Mouse (Mus musculus) forebrain, embryonic 14.5 days (tissue): ENCODE data around the gene Ccdc80. TPM values are rescaled to one million over a fixed set of nuclear protein-coding genes. Genes with fewer than 3 reads are reported as not detected.

Experiments used
- ATAC-seq: fragments of 200-750 bp; cut with Nextera tagmentation; 2 replicates; pipeline ENCODE4 v1.8.0; 2017; ENCODE audit warnings: mild to moderate bottlenecking, moderate library complexity
- DNase-seq: peaks from one replicate; pipeline ENCODE4 v3.0.0-alpha.2; 2015; ENCODE audit warnings: low spot score
- H3K27ac ChIP-seq: fragments of 300-500 bp; sonication (generic); 2 replicates; pipeline ENCODE4 v1.5.1; 2014; ENCODE audit warnings: low read depth, mild to moderate bottlenecking, control low read depth, low read length, moderate library complexity
- H3K27me3 ChIP-seq: fragments of 300-500 bp; sonication (generic); replicated peaks from 2 replicates; pipeline ENCODE4 v1.6.1; 2014; ENCODE audit warnings: low read length, control low read depth, mixed read lengths; ENCODE audit not compliant: control insufficient read depth, insufficient read depth
- H3K36me3 ChIP-seq: fragments of 300-500 bp; sonication (generic); 2 replicates; pipeline ENCODE4 v1.6.1; 2014; ENCODE audit warnings: low read length, control low read depth; ENCODE audit not compliant: control insufficient read depth, insufficient read depth
- H3K4me1 ChIP-seq: fragments of 300-500 bp; sonication (generic); 2 replicates; pipeline ENCODE4 v1.6.1; 2014; ENCODE audit warnings: antibody characterized with exemption, low read length, control low read depth; ENCODE audit not compliant: control insufficient read depth, insufficient read depth
- H3K4me2 ChIP-seq: fragments of 300-500 bp; sonication (generic); 2 replicates; pipeline ENCODE4 v1.6.1; 2014; ENCODE audit warnings: mild to moderate bottlenecking, control low read depth, low read length
- H3K4me3 ChIP-seq: fragments of 300-500 bp; sonication (generic); 2 replicates; pipeline ENCODE4 v1.5.1; 2014; ENCODE audit warnings: low read depth, low read length, control low read depth
- H3K9ac ChIP-seq: fragments of 300-500 bp; sonication (generic); 2 replicates; pipeline ENCODE4 v1.6.1; 2014; ENCODE audit warnings: mild to moderate bottlenecking, low read length, control low read depth, moderate library complexity
- H3K9me3 ChIP-seq: fragments of 300-500 bp; sonication (generic); replicated peaks from 2 replicates; pipeline ENCODE4 v1.6.1; 2016; ENCODE audit warnings: low read length, control low read depth, mixed read lengths; ENCODE audit not compliant: control insufficient read depth
- WGBS: fragments of 180-500 bp; shearing (Covaris S2); extraction: QIAGEN DNeasy Blood & Tissue Kit; methylation state at CpG from one replicate; pipeline ENCODE4 v1.1.7; 2014; 5-methylcytosine and 5-hydroxymethylcytosine counted together
- polyA plus RNA-seq: library from polyadenylated mRNA; unstranded; fragments of >200 nt; fragmentation: Nextera tagmentation; extraction: Ambion mirVana; gene quantifications from 2 replicates; pipeline ENCODE4 v1.2.1, GENCODE M21; 2014

The Ccdc80 gene
- polyA plus RNA-seq: 14.1 and 22.6 TPM in 2 replicates

DNA sequence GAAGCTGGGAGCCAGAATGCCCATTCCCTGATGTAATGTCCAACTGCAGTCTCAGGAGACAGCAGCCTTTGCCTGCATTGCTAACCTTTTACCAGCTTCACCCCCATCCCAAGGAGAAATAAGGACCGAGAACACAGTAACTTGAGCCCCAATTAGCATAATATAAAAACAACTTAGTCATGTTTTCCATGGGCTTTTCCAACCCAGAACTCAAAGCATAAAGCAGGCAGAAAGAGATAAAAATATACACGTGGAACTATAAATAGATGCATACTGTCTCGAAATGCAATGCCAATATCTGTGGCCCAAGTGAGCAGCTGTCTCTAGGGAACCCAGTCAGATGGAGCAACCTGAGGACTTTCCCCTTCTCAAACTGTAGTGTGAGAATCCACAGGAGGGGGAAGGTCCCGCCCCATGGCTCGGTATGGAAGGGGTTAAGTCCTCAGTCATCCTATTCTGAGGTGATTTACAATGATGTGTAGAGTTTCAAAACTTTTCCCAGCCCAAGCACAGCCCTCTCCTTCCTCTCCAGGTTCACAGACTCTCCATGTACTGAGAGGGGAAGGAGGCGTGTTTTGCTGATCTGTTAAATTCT is at the start of gene Ccdc80:
Gene Ccdc80, plus strand, starts transcription at position 266 of the 595 bp plus-strand sequence.
- Histone ChIP-seq H3K4me1 (no peaks in the 10 kb centered on the region), H3K27ac (no peak within 1 kb of the TSS; the same call in 1 of the 2 replicates), H3K9me3 (no peaks in the 10 kb centered on the region), H3K9ac (peak within 1 kb of the TSS; percentile 53; the same call in 1 of the 2 replicates), H3K4me2 (peak within 1 kb of the TSS; percentile 54), H3K36me3 (no peaks in the 10 kb centered on the region), H3K4me3 (peak within 1 kb of the TSS; percentile 21), H3K27me3 (no peaks in the 10 kb centered on the region)
- ATAC-seq: peak; percentile 27; the same call in 1 of the 2 replicates
- 35% methylated on average over 6 of the region's 6 CpGs for WGBS
- DNase-seq: peak; percentile 22

GRCm38 (mm10) chr16:45044844-45045243 is 48.4 kb upstream of the Ccdc80 start:
- Histone ChIP-seq H3K36me3 (no peaks in the 10 kb centered on the region), H3K9me3 (no peaks in the 10 kb centered on the region), H3K27me3 (no peaks in the 10 kb centered on the region), H3K4me3 (no peak overlapping the region), H3K4me1 (no peaks in the 10 kb centered on the region), H3K27ac (no peak overlapping the region), H3K9ac (no peak overlapping the region), H3K4me2 (no peak overlapping the region)
- ATAC-seq (no peak), DNase-seq (no peak)
- WGBS: 59% methylated on average over 3 of the region's 3 CpGs

DNA sequence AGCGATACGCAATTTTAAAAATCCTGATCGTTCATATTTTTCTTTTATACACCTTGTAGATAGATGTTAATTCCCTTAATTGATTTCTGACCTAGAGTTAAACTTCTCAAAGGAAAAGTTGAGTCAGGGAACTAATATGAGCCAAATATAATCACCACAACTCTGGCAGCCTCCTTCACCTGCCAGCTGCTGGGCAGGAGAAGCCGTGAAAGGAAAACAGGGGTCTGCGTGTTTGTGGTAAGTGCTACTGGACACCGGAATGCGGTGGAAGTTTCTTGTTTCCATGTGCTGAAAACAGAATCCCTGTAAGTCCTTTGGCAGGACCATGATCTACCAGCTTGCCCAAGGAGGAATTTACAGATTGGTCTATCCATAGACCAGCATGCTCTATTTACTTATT is 36.0 kb upstream of the Ccdc80 start:
- ATAC-seq: no peak
- DNase-seq: no peak
- 98% methylated on average over 7 of the region's 7 CpGs for WGBS
- Histone ChIP-seq H3K4me1 (no peaks in the 10 kb centered on the region), H3K27ac (no peak overlapping the region), H3K27me3 (no peaks in the 10 kb centered on the region), H3K4me3 (no peak overlapping the region), H3K36me3 (no peaks in the 10 kb centered on the region), H3K9me3 (no peaks in the 10 kb centered on the region), H3K4me2 (no peak overlapping the region), H3K9ac (no peak overlapping the region)

- Histone ChIP-seq H3K4me1 (no peaks in the 10 kb centered on the region), H3K36me3 (no peaks in the 10 kb centered on the region), H3K4me2 (no peak overlapping the region), H3K4me3 (no peak overlapping the region), H3K27me3 (no peaks in the 10 kb centered on the region), H3K9me3 (no peaks in the 10 kb centered on the region), H3K27ac (no peak overlapping the region), H3K9ac (no peak overlapping the region)
- no peak for DNase-seq
- ATAC-seq: no peak
- whole genome bisulfite sequencing: 65% methylated on average over 4 of the region's 4 CpGs
These were observed 35.3 kb upstream of the Ccdc80 start for GRCm38 (mm10) chr16:45057922-45058321.

DNA sequence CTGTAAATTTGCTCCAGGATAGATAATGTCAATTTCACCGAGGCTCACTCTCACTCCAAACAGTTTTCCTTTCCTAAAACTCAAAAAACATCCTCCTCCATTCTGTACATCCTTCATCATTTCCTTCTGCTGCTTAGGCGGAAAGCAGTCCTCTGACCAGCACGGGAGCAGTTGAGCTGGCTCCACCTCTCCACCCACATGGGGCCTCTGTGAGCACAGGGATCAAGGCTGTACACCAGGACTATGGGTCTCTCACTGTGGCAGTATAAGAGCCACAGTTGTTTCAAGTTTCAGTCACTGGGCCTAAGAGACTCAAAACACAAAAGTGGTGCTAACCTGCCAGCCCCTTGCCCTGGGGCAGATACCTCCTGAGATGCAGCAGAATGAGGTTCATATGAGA is 32.1 kb upstream of the Ccdc80 start:
- H3K27me3 ChIP-seq: no peaks in the 10 kb centered on the region
- H3K4me1 ChIP-seq: no peaks in the 10 kb centered on the region
- no peak overlapping the region for H3K27ac ChIP-seq
- H3K4me3 ChIP-seq: no peak overlapping the region
- H3K4me2 ChIP-seq: no peak overlapping the region
- ATAC-seq: no peak
- DNase-seq: no peak
- WGBS: 68% methylated on average over 3 of the region's 3 CpGs
- no peaks in the 10 kb centered on the region for H3K36me3 ChIP-seq
- no peak overlapping the region for H3K9ac ChIP-seq
- no peaks in the 10 kb centered on the region for H3K9me3 ChIP-seq

DNA sequence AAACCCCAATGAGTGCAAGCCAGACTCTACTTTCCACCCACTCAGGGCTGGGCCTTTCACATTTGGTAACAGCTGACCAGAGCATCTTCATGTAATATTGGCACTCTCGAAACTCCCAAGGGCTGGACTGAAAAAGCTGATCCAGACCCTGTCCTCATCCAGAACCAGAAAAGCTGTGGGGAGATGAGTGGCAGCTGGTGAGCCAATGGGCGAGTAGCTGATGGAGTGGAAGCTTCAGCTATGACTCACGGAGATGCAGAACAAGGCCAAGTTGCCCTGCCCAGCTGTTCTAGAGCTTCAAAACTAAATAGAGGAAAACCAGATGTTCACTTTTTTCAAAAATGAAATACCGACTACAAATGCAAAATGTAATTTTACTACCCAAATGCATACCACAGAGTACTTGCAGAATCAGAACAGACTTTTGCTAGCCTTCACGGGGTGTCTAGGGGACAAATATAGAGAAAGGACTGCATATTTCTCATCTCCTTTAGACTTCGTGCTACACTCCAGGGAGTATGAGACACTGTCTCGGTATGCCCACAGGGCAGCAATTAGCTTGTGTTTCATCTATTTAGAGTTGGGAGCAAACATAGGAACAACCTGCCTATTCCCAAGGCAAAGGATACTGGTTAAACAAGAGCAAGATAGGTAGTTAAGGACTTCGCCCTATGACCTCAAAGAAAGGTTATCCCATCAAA is 22.7 kb upstream of the Ccdc80 start:
- H3K4me2 ChIP-seq: no peak overlapping the region
- no peaks in the 10 kb centered on the region for H3K4me1 ChIP-seq
- no peak overlapping the region for H3K9ac ChIP-seq
- no peak for ATAC-seq
- H3K27ac ChIP-seq: no peak overlapping the region
- no peaks in the 10 kb centered on the region for H3K27me3 ChIP-seq
- DNase-seq: no peak
- no peak overlapping the region for H3K4me3 ChIP-seq
- WGBS: 88% methylated on average over 8 of the region's 8 CpGs
- no peaks in the 10 kb centered on the region for H3K9me3 ChIP-seq
- H3K36me3 ChIP-seq: no peaks in the 10 kb centered on the region

- 87% methylated on average over 2 of the region's 2 CpGs for WGBS
These were observed 21.8 kb upstream of the Ccdc80 start for GRCm38 (mm10) chr16:45071424-45071823.

GRCm38 (mm10) chr16:45077517-45078080 is 15.6 kb upstream of the Ccdc80 start:
- Histone ChIP-seq H3K4me3 (no peak overlapping the region), H3K4me1 (no peaks in the 10 kb centered on the region), H3K36me3 (no peaks in the 10 kb centered on the region), H3K27me3 (no peaks in the 10 kb centered on the region), H3K4me2 (no peak overlapping the region), H3K9ac (no peak overlapping the region), H3K27ac (no peak overlapping the region), H3K9me3 (no peaks in the 10 kb centered on the region)
- DNase-seq: no peak
- 87% methylated on average over 6 of the region's 6 CpGs for WGBS
- no peak for ATAC-seq

More at GRCm38 (mm10) chr16:45071424-45071823, 21.8 kb upstream of the Ccdc80 start:
- Histone ChIP-seq H3K27me3 (no peaks in the 10 kb centered on the region), H3K4me1 (no peaks in the 10 kb centered on the region), H3K36me3 (no peaks in the 10 kb centered on the region), H3K27ac (no peak overlapping the region), H3K9me3 (no peaks in the 10 kb centered on the region), H3K4me3 (no peak overlapping the region), H3K9ac (no peak overlapping the region), H3K4me2 (no peak overlapping the region)
- DNase-seq (no peak), ATAC-seq (no peak)

GRCm38 (mm10) chr16:45079322-45079721 is 13.9 kb upstream of the Ccdc80 start:
- no peak overlapping the region for H3K4me3 ChIP-seq
- DNase-seq (no peak), ATAC-seq (no peak)
- no peak overlapping the region for H3K27ac ChIP-seq
- WGBS: 75% methylated on average over 2 of the region's 2 CpGs
- H3K36me3 ChIP-seq: no peaks in the 10 kb centered on the region
- H3K27me3 ChIP-seq: no peaks in the 10 kb centered on the region
- H3K9ac ChIP-seq: no peak overlapping the region
- H3K9me3 ChIP-seq: no peaks in the 10 kb centered on the region
- no peaks in the 10 kb centered on the region for H3K4me1 ChIP-seq
- no peak overlapping the region for H3K4me2 ChIP-seq
